Mouse (Mus musculus) spleen, embryonic (tissue): ENCODE data around the gene Tbc1d24.

Experiments used
- CTCF ChIA-PET: fragments of 350-600 bp; sonication (Branson Sonifier 250); formaldehyde crosslinking; loops from one replicate; lab custom pipeline; 2022; lab: Charles Lee

Gene Tbc1d24

DNA sequence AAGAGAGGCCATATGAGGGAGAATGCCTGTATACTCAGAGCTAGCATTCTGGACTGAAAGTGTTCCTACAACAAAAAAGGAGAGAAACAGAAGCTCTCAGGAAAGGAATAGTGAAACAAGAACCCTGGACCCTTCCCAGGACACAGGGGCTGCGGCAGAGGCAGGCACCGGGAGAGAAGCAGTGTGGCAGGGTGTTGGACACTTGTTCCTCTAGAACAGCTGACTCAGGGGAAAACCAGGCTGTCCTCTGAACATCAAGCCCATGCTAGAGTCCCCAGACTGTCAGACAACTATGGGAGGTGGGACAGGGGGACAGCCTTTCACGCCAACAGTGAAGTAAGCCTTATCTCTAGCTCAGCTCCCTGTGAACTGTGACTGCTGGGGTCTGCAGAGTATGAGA is 5.2 kb upstream of the Tbc1d24 start:
- CTCF ChIA-PET, result no interaction called here

DNA sequence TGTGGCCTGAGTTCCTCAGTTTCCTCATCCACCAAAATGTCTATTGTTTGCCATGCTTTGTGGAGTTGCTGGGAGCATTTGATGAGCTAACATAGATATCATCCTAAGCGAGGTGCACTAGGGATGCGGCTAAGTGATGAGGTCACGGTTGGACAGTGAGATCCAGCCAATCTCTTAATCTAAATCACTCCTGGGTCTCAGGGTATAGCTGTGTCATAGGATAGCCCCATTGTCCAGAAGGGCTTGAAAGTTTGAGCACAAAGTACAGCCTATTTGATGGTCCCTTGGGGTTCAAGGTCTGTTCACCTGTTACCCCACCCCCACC is 4.5 kb upstream of the Tbc1d24 start:
- CTCF ChIA-PET, result no interaction called here

DNA sequence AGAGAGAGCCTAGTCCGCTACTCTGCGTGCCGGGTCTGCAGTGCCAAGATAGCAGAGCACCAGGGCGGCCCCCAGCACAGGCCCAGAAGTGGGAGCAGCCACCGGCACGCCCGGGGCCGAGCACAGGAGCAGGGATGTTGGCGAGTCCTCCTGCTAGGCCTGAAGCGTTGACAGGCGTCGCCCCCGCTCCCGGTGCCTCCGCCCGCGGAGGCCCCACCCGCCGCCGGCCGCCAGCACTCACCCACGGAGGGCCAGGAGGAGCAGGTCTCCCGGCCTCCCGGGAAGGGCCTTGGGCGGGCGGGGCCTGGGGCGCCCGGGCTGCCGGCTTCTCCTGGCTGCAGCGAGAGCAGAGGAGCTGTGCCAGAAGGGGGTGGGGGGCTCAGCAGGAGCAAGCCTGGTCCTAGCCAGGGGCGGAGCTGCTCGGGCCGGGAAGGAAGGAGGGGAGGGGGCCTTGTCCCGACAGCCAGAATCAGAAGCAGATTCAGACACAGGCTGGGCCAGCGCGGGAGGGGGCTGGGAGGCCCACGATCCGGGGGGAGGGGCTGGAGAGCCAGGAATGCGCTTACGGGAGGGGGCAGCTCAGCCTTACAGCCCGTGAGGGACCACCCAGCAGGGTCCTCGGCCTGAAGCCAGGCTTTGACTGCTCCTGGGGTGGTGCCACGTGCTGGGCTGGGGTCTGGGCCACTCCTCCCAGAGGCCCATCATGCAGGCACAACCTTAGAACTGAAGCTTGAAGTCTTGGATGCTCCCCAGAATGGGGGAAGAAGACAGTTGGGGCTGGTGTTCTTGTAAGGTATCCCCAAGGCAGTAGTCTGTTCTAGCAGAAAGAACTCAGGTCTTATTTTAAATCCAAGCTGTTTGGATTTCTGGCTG is 3.9 kb upstream of the Tbc1d24 start, which contains the start of gene Ntn3:
TSS of gene Ntn3 (minus strand) at position 489 of the 873 bp plus-strand sequence.
- CTCF ChIA-PET, result no interaction called here

DNA sequence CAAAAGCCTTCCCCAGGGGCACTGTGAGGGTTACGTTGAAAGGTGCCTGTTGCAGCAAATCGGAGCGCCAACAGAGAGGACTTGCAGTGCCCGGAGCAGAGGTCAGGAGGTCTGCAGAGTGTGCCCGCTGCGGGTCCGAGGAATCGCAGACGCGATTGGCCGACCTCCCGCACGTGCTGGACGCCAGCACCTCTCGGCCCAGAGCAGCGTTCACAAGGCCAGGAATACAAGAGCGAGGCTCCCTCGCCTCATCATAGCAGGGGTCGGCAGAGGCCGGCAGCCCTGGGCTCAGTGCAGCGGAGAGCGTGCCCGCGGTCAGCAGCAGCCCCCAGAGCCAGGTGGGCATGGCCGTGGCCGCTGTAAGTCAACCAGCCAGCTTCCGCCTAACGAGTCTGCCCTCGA is 3.3 kb upstream of the Tbc1d24 start:
- CTCF ChIA-PET, result no interaction called here

DNA sequence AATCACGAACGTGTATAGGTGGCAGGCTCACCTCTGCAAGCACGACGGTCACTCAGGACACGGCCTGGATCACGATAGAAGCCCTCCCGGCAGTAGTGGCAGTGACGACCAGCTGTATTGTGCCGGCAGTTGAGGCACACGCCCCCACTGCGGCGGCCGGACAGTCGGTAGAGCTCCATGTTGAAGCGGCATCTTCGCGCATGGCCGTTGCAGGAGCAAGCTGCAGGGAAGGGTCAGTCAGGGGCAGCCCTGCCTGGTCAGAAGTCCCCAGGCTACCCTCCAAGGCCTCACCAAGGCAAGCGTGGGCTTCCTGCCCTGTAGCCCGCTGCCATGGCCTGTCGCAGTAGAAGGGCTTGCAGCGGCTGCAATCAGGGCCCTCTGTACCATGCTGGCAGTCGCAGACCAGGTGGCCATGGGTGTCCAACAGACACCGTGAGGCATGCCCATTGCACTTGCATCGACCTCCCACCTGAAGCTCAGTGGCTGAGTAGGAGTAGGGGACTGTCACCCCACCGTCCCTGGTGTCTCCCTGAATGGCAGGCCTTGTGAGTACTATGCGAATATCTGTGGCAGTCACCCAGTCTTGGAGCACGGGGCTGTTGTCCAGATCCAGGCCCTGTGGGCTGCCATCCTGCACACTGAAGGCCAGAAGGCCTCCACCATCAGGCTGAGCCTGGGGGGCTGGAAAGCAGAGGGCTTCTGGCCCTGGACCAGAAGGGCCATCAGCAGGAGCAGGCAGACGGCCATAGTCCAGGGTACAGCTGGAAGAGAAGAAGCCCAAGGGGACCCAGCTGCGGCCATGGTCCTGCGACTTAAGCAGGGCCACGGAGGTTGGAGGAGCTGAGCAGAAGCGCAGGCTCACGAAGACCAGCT is 2.6 kb upstream of the Tbc1d24 start:
- CTCF ChIA-PET, result no interaction called here

DNA sequence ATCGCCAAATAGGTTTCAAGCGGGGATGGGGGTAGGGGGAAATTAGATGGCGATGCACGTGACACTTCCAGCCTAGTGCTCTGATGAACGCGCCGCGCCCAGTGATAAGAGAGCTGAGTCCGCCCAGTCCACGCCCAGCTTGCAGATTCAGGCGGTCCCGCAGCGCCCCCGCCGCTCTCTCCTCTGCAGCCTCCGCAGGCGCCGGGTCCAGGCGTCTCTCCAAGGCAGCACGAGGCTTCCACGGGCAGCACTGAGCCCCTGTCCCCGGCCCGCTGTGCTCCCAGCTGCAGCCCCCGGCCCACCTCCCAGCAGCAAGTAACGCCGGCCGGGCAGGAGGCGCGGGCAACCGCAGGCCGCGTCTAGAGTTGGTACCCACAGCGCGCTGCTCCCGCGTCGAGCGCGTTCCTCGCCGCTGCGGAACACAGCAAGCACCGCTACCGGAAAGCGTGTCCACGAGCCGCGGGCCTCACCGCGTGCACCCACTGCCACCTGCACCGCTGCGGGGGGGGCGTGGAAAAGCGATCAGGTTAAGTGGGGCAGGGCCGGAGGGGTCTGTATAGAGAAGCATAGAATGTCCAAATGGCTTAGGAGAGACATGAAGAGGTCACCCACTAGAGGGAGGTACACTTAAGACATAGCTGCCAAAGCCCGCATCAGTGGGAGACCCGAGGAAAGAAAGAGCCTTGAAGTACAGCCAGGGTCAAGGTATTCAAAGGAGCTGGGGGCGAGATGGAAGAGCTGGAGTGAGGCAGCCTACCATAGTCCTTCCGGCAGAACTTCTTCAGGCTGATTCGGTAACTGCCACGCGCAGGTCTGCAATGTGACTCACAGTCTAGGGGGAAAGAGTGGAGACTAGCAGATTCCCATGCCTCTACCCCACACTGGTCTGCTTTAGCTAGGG is 1.3 kb upstream of the Tbc1d24 start:
- CTCF ChIA-PET, result interaction anchor here (0.6 kb wide), 2 partner anchors 732 to 1177 kb away, joined by 3 to 4 read pairs; no protein-coding TSS in a partner anchor

DNA sequence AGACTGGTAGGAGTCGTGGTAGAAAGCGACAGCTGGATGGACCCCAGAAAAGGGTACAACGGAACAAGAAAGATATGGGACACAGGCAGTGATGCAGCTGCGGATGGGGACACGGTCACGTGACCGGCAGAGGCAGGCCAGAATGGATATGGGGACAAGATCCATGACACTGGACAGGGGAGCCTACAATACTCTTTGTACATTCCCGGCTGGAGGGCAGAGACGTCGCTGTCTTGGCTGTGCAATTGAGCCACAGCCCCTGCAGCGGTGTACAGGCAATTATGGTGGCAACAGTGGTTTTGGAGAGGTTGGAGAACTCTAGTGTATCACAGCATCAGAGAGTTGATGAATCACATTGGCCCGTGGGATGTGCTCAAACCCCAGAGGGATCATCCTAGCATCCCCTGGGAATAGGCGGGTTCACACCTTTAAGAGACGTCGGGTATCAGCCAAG is 573 bp upstream of the Tbc1d24 start:
- CTCF ChIA-PET, result interaction anchor here (0.6 kb wide), 3 partner anchors 13 to 1178 kb away, joined by 3 to 4 read pairs (median 3); no protein-coding TSS in a partner anchor

DNA sequence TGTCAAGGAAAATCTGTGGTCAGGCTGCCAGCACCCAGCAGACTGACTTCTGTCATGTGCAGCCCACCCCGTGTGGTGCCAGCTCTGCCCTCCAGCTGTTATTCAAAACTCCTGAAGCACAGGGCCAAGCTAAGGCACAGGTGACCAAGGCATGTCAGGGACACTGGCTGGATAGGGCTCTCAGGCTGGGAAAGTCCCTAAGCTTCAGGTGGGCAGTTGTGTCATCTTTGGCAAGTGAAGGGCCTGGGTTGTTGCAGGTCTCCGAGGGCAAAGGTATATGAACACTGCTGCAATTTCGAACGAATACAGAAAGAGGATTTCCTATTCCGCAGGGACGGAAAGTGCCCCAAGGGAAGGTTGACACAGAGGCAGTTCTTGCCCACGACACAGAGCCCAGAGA is 516 bp downstream of the Tbc1d24 start:
- CTCF ChIA-PET, result no interaction called here

DNA sequence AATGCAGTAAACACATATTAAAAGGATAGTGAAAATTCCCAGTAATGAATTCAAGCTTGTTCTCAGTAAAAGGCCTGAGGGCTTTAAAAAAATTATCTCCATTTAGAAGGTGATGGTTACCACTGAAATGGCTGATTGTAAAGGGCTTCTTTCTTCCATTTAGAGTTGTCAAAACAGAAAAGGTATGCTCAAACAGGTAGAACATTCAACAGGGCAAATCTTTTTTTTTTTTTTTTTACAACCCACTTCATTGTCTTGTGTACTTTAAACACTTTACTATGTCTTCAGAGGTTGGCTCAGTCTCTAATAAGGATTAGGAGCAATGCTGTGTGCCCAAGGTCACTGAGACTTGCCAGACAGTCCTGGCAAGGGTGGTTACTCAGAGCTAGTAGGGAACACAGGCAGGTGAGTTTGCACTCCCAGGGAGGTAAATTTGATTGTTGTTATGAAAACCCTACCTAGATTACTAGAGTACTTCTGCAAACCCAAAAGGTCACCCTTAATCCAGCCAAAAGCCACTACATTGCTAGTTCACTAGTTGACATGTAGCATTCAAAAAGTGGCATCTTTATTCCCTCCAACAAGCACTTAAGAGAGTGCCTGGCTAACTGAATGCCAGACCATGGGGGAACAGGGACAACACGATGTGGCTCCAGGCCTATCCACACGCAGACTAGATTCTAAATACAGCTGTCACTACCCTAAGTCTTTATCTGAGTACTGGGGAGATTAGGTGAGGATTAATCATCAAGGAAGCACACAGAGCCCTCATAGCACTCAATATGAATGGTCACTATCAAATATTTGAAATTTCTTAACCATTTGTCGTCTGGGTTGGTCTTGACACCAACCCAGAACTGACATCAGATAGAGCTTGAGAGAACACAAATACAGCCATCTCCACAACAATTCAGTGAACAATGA is 1.5 kb downstream of the Tbc1d24 start:
- CTCF ChIA-PET, result no interaction called here

DNA sequence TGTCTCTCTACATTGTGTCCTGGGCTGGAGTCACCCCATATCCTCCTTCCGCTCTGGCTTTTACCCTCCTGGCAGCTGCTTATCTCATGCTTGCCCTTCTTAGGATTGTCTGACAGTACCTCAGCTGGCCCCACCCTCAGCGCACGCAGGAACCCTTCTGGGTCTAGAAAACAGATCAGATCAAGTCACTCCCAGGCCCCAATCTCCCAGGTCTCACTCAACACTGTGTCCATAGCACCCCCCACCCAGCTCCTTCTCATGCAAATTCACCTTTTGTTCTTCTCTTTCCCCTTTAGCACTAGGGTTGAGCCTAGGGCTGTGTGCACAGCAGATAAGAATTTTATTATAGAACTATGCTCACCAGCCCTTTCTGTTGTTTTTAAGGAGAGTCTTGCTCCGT is 2.3 kb downstream of the Tbc1d24 start:
- CTCF ChIA-PET, result no interaction called here

DNA sequence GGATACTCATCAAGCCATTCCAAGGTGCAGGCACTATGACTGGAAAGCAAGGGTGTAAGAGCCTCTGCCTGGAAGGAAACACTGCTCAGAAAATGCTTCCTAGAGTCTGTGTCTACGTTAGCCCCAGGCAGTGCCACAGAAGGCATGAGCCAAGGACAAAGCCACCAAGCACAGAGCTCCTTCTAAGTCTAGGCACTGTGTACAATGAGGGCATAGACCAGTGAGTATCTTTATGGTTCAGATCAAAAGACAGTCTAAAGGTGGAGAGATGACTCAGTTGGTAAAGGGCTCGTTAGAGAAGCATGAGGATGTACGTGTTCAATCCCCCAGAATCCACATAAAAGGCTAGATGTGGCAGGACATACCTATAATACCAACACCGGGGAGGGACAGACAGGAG is 4.3 kb downstream of the Tbc1d24 start:
- CTCF ChIA-PET, result interaction anchor here (0.6 kb wide), 1 partner anchor 14 kb away, joined by 3 read pairs; no protein-coding TSS in a partner anchor

DNA sequence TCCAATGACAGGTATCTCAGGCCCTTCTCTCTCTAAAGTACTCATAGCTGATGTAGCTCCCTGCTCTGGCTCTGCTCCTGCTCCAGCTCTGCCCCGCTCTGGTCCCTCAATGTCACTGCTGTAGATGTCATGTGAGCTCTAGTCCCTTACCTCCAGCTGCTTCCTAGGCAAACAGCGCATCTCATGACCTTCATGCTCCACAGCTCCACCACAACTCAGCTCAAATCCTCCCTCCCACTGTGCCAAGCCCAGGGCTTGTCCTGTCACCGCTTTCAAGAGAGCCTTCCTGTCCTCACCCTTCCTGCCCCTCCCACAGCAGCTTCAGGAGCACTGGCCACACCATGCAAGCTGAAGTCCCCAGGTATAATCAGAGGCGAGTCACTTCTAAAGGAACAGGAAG is 5.6 kb downstream of the Tbc1d24 start:
- CTCF ChIA-PET, result no interaction called here

DNA sequence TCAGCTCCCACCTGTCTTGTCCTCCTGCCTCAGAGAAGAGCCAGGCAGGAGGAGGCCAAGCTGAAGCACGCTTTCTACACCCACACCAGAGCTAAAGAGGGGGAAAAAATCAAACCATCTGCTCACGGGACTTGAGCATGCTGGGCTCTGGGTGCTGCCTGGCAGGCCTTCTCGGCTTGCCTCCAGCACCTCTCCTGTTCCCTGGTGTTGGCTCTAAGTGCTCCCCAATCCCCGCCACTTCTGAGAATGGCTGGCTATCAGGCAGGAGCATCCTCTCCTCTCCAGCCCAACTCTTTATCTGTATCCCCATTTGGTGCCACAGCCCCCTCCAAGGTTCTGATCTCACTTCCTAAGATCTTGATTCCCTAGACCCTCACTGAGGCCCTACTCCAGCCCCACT is 6.1 kb downstream of the Tbc1d24 start:
- CTCF ChIA-PET, result no interaction called here

DNA sequence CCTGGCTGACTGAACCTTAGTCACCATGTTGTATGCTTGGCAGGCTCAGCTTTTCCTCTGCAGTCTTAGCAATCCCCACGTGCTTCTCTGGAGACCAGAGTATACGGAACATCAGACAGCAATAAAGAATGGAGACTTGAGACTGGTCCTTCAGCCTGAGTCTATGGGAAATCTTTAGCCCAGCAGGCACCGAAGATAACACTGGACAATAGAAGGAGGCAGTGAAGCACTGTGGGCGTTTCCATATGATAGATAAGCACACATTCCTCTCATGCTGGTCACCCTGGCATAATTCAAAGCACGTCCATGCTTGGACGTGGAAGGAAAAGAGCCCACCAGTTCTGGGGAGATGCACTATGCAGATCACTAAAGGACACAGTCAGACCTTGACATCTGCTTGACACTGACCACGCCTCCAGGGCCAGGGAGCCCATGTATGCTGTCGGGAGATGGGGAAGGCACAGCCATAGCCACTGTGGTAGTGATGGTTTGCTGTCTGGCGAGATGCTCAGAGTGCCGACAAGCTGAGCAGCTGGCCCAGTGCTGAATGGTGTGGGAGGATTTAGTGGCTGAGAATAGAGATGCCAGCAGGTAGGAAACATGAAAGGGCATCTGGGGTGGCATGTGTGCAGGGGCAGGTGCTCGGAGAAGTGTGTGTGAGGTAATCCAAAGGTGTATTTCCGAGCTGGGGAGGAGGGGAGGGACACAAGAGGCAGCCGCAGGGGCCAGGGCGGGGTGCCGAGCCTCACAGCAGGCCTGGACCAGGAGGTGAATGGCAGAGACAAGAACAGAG is 8.1 kb downstream of the Tbc1d24 start:
- CTCF ChIA-PET, result no interaction called here

DNA sequence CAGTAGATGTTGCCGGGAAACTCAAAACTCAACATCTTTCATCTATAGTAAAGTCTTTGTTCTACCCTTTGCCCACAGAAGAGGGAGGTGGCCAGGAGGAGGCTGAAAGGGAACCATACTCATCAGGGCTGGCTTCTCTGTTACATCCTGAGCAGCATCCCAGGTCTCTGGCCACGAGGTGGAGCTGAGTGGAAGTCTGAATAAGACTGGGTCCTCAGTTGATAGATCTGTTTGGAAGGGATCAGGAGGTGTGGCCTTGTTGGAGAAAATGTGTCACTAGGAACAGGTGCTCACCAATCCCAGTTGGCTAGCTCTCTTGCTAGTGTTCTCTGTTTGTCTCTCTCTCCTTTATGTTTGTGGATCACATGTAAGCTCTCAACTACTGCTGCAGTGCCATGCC is 10.0 kb downstream of the Tbc1d24 start:
- CTCF ChIA-PET, result no interaction called here

DNA sequence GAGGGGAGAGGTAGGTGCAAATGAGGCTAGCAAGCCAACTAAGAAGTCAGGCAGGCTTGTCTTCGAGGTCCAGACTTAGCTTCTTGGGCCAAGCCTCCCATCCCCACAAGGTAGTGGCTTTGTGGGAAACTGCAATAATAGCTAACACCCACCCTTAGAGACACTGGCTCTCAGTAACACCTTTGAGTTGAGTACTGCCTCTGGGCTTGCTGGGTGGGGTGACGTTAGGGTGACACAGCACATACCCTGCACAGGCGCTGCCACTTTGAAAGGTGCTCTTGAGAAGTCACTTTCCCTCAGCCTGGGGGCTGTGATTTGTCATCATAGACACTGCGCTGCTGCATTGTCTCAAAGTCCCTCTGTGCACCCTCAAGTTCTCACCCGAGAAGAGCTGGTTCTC is 11.6 kb downstream of the Tbc1d24 start:
- CTCF ChIA-PET, result interaction anchor here (0.6 kb wide), 1 partner anchor 299 kb away, joined by 6 read pairs; no protein-coding TSS in a partner anchor

DNA sequence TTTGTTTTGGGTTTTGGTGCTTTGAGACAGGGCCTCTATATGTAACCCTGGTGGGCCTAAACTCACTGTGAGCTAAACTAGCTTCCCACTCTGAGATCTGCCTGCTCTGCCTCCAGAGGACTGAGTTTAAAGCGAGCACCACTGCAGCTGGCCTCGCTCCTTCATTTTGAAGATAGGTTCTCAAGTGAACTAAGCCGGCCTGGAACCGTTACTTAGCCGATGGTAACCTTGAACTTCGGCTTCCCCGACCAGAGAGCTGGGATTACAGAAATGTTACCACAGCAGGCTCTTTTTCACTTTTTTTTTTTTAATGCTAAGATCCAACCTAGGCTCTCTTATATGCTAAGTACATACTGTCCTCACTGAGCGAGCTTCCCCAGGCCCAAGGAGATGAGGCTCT is 12.1 kb downstream of the Tbc1d24 start:
- CTCF ChIA-PET, result no interaction called here

DNA sequence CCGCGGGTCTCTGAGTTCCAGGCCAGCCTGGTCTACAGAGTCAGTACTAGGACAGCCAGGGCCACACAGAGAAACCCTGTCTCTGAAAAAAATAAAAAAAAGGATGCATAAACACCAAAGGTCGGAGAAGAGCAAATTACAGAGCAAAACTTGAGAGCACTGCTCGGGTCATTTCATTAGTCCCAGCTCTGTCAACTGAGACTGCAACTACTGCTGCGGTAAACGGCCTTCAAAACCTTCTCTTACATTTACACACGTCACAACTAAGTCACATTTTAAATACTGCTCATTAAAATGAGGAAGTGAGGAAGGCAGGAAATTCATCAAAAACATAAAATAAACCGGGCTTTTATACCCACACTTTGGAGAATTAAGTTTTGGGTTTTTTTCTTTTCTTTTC is 12.5 kb downstream of the Tbc1d24 start:
- CTCF ChIA-PET, result no interaction called here

DNA sequence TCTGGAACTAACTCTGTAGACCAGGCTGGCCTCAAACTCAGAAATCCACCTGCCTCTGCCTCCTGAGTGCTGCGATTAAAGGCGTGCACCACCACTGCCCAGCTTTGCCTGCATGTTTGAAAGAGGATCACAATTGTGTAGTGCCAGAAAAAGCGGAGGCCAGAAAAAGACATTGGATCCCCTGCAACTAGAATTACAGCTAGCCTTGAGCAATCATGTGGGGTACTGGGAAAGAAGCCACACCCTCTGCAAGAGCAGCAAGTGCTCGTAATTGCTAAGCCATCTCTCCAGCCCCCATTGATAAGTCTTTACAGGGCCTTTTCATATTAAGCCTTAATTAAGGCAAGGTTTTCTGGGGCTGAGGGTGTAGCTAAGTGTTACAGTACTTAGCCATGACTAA is 13.9 kb downstream of the Tbc1d24 start:
- CTCF ChIA-PET, result no interaction called here
